Mouse (Mus musculus) erythroblast, adult 5-6 weeks (primary cell): Measurements from ENCODE around the gene Dusp23. TPM values are rescaled to one million over a fixed set of nuclear protein-coding genes. Genes with fewer than 3 reads are reported as not detected.

Experiments
- ATAC-seq: replicated peaks from 2 replicates; pipeline ENCODE4 v1.8.0; 2016; ENCODE audit warnings: moderate number of reproducible peaks, mild to moderate bottlenecking, moderate TSS enrichment, inconsistent platforms; ENCODE audit not compliant: poor library complexity, low FRiP score, severe bottlenecking
- total RNA-seq, 2 experiments: library from RNA; stranded (forward) in 1 of 2; stranded (reverse) in 1 of 2; fragments of 150-400 nt in 1 of 2; fragments of 200-764, 138-1000 nt in 1 of 2; gene quantifications; 2 replicates each; pipeline versions ENCODE4 v1.2.3 to v1.2.4; 2015 to 2017; ENCODE audit warnings: low replicate concordance in 2 of 2

The Dusp23 gene
- total RNA-seq (2015; ENCODE audit: low replicate concordance) = 3.1 and 3.7 TPM in 2 replicates
- total RNA-seq (2017; ENCODE audit: low replicate concordance) = 0.77 TPM in 1 of 2 replicates, not detected in the other

- peak; percentile 89 for ATAC-seq
These were observed at the start of gene Dusp23 for GRCm38 (mm10) chr1:172632451-172633326. Gene Dusp23 (minus strand): TSS chr1:172632962.

DNA sequence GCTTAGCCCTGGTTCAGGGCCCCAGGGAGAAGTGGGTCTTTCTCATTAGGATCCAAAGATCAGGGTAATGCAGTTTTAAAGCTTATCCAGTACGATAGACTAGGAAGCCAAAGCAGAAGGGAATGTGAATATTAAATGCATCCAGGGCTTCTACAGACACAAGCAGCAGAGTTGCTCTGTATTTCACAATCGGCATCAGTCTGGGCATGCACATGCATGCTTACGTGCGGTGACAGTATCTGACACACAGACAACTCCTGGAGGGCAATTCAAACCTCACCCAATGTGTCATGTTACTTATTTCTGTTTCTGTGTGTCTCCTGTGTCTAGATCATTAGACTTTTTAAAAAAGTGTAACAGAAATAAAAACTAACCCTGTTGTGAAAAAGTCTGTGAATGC, 48.0 kb upstream of the Dusp23 start:
- ATAC-seq = no peak

DNA sequence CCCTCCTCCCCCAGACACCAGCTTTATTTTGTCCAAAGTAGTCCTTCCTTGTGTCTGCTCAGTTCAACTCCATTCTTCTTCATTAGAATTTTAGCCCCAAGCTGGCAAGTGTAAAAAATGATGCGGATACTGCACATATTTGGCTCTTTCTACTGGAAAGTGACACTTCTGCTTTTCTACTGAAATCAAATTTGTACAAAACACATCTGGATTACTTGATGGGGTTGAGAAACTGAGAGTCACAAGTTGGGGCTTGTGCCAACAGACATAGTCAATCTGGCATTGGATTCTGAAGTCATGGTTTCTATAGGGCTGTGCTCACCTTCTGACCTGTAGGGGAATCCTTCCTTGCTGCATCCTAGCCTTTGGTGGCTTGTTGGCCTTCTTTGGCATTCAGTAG, 38.0 kb upstream of the Dusp23 start:
- no peak for ATAC-seq

- ATAC-seq = no peak
These were observed 34.8 kb upstream of the Dusp23 start for GRCm38 (mm10) chr1:172667597-172667996.

DNA sequence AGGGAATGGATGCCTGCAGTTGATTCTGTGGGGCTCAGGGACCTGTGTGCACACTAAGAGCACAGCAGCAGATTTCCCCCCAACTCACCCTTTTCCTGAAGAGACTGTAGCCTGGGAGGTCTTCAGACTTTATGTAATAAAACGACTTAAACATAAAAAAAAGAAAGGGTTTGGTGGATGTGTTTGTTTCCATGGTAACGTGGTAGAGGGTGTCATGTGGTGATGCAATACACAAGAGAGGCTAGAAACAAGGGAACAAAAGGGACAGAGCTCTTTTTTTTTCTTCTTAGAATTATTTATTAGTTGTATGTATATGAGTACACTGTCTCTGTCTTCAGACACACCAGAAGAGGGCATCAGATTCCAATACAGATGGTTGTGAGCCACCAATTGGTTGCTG, 32.7 kb upstream of the Dusp23 start:
- ATAC-seq = no peak

- no peak for ATAC-seq
These were observed 26.9 kb upstream of the Dusp23 start for GRCm38 (mm10) chr1:172659688-172660087.

- ATAC-seq = no peak
These were observed 24.5 kb upstream of the Dusp23 start for GRCm38 (mm10) chr1:172657266-172657665.

- ATAC-seq = no peak
These were observed 21.1 kb upstream of the Dusp23 start for GRCm38 (mm10) chr1:172653900-172654299.

GRCm38 (mm10) chr1:172652040-172652662, 19.4 kb upstream of the Dusp23 start:
- no peak for ATAC-seq

GRCm38 (mm10) chr1:172651288-172651987, 18.7 kb upstream of the Dusp23 start:
- no peak for ATAC-seq

GRCm38 (mm10) chr1:172650519-172651287, 17.9 kb upstream of the Dusp23 start:
- ATAC-seq = no peak

DNA sequence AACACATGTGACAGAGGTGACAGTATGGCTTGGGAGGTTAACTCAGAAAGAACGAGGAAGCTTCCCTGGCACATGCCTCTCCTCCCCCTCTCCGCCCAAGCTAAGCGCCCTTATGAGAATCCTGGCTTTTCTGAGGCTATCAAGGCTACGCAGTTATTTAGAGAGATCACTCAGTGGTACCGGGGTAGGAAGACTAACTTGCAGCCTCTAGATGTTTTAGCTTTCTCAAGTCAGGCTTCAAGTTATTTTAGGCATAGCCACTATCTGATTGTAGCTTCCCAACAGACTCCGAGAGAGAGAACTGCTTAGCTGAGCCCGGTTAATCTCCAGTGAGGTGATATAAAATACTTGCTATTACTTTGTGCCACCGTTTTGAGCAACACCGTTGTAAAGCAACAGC, 16.6 kb upstream of the Dusp23 start:
- no peak for ATAC-seq

DNA sequence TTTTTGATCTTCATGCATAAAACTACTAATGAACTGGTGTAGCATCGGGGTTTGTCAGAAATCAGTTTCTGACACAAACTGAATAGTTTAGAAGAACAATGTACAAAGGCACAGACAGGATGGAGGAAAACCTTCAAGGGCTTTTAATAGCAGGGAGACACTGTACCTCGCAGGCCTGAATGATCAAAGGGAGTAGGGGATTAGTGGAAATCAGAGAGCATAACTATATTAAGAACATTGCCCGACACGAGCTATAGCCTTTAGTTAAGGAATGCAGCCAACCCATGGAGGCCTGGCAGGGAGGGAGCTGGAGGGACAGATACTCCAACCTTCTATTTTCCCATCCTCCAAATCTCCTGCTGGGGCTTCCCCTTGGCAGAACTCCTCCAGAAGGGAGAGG, 14.5 kb upstream of the Dusp23 start:
- no peak for ATAC-seq

DNA sequence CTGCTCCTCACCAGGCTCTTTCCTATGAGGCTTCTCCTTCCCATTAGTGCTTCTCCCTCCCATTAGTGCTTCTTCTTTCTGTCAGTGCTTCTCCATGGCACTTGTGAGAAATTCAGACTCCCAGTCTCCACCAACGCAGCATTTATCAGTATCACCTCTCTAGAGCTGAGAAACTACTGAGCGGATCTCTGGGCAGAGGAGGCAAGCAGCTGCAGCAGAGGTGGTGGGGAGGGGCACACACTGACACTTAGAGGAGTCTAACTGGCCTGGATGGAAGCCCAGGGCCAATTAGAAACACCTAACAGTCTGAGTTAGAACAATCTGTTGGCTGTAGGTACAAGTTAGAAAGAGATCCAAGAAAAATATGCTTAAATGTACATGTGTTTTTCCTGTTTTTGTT, 6.0 kb upstream of the Dusp23 start:
- no peak for ATAC-seq

DNA sequence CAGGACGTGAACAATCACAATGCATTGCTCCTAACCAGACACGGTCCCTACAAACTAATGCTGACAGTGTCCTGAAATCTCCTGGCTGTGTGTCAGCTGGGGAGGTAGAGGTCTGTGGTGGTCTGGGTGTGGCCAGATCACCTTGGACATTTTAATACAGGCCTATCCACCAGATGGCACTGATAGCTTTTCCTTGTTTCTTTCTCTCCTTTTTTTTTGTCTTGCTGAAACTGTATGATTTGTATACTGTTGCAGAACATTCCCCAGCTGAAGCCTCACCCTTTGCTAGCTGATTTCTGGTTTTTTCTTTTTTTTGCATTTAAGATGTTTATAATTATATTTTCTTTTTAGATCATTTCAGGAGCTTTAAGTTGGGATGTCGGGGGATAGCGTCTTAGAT, 5.0 kb upstream of the Dusp23 start:
- ATAC-seq = no peak

DNA sequence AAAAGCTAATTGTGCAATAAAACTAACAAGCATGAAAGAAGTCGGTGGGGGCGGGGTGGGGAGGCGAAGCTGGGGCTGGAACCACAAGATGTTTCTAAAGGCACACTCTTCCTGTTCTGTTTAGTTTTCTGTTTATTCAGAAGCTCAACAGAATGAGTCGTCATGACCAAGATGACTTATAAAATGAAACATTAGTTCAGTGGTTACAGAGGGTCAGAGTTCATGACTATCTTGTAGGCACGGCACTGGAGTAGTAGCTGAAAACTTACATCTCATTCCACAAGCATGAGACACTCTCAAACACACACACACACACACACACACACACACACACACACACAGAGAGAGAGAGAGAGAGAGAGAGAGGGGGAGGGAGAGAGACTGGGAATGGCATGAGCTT, 3.5 kb upstream of the Dusp23 start:
- no peak for ATAC-seq

DNA sequence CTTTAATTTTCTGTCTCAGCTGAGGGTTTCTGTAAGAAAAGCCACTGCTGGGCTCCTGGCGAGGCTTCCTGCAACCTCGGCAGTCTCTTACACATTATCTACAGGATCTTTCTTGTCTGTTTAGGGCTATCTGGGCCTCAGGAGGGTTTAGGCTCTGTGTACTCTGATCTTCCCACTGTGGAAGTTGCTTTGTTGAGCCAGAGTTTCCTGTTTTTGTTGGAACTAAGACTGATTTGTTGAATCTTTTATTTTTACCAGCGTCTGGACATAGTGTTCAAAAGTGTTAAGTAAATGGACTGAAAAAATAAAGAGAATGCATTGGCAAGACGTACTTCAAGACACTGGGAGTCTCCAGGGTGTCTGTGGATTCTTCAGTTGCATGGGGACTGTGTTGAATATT, 2.5 kb upstream of the Dusp23 start:
- ATAC-seq = no peak

DNA sequence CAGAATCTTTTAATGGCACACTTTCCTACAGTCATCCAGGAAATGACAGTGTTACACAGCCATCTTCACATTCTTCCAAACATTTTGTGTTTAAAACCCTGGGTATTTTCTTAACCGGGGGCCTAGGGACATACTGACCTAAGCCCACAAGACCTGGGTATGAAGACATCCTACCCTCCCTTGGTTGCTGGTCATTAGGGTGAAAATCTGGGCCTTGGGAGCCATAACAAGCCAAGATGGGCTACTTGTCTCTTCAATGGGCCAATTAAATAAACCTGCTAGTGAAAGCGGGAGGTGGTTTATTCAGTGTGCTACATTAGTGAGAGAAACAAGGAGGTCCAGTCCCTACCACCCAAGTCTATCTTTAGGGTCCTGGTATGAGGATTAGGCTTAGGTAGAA, 1.4 kb upstream of the Dusp23 start:
- no peak for ATAC-seq

GRCm38 (mm10) chr1:172631721-172632120, 1.0 kb downstream of the Dusp23 start:
- no peak for ATAC-seq

DNA sequence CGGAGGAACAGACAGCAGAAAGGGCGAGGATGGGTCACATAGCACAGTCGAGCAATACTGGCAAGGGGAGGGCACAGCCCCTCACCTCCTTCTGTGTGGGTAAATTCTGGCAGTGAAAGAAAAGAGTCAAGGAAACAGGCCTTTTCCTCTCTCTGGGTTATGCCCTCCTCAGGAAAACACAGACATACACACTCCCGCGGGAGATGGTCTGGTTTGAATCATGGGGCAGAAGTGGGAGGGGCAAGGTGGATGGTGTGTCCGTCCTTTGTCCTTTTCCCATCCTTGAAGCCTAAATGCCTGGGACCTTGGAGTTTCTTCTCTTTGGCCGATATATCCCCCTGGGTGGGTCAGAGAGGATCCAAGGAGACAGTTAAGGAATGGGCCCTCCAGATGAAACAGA, 2.9 kb downstream of the Dusp23 start:
- ATAC-seq = no peak
